Mouse (Mus musculus) induced T-regulatory cell, adult 2 months (primary cell): Measurements from ENCODE around the gene Il21r.

Experiments
- DNase-seq: peaks from one replicate; pipeline ENCODE4 v3.0.0-alpha.2; 2012; ENCODE audit warnings: low read depth

Il21r gene

GRCm38 (mm10) chr7:125575738-125576540, 27.3 kb upstream of the Il21r start:
- DNase-seq: no peak

GRCm38 (mm10) chr7:125576982-125577381, 26.2 kb upstream of the Il21r start:
- no peak for DNase-seq

GRCm38 (mm10) chr7:125577486-125578088, 25.6 kb upstream of the Il21r start:
- DNase-seq: no peak

GRCm38 (mm10) chr7:125578106-125578505, 25.1 kb upstream of the Il21r start:
- DNase-seq: peak; percentile 44

GRCm38 (mm10) chr7:125579545-125580219, 23.5 kb upstream of the Il21r start:
- peak; percentile 73 for DNase-seq

- no peak for DNase-seq
These were observed 23.0 kb upstream of the Il21r start for GRCm38 (mm10) chr7:125580220-125580549.

- no peak for DNase-seq
These were observed 22.5 kb upstream of the Il21r start for GRCm38 (mm10) chr7:125580625-125581316.

GRCm38 (mm10) chr7:125581317-125581672, 21.9 kb upstream of the Il21r start:
- DNase-seq: peak; percentile 94

GRCm38 (mm10) chr7:125583325-125584004, 19.8 kb upstream of the Il21r start:
- peak; percentile 62 for DNase-seq

- no peak for DNase-seq
These were observed 19.2 kb upstream of the Il21r start for GRCm38 (mm10) chr7:125584005-125584369.

GRCm38 (mm10) chr7:125586355-125586754, 16.9 kb upstream of the Il21r start:
- no peak for DNase-seq

- peak; percentile 89 for DNase-seq
These were observed 14.5 kb upstream of the Il21r start for GRCm38 (mm10) chr7:125588721-125589120.

GRCm38 (mm10) chr7:125589896-125590295, 13.3 kb upstream of the Il21r start:
- peak; percentile 61 for DNase-seq

GRCm38 (mm10) chr7:125593831-125594230, 9.4 kb upstream of the Il21r start:
- peak; percentile 84 for DNase-seq

GRCm38 (mm10) chr7:125596406-125596805, 6.8 kb upstream of the Il21r start:
- DNase-seq: no peak

- DNase-seq: peak; percentile 65
These were observed 6.1 kb upstream of the Il21r start for GRCm38 (mm10) chr7:125597083-125597482.

GRCm38 (mm10) chr7:125597516-125598347, 5.5 kb upstream of the Il21r start:
- DNase-seq: no peak

GRCm38 (mm10) chr7:125599373-125599973, 3.8 kb upstream of the Il21r start:
- DNase-seq: no peak

GRCm38 (mm10) chr7:125600136-125600535, 3.1 kb upstream of the Il21r start:
- DNase-seq: peak; percentile 47

GRCm38 (mm10) chr7:125600612-125601279, 2.5 kb upstream of the Il21r start:
- DNase-seq: peak; percentile 62
